ENCODE assay signal across 15 mouse cellular contexts in genomic region chr4:53591941-53592340, GRCm38 (mm10). TPM values are rescaled to one million over a fixed set of nuclear protein-coding genes. Genes with fewer than 3 reads are reported as not detected.
DNase-seq lines count a peak whose midpoint lies in the region; ATAC-seq and TF ChIP-seq lines count a peak whose summit lies in the region.
"Had no signal": no experiment of that assay in that cellular context is flagged by ENCODE, and none has a peak within 500 bp of the region (broad histone marks: within the 10 kb centered on the region; RNA-seq: fewer than 3 reads in every experiment).

No protein-coding gene starts in this region.

- H3K27me3 ChIP-seq in hindbrain, postnatal 0 days (ENCODE audit: insufficient read depth, low read length) = no peaks in the 10 kb centered on the region
- H3K27me3 ChIP-seq in hindbrain, embryonic 10.5 days (ENCODE audit: insufficient read depth, poor library complexity, severe bottlenecking) = no peaks in the 10 kb centered on the region
- H3K27me3 ChIP-seq in midbrain, embryonic 15.5 days (replicated peaks) = no peaks in the 10 kb centered on the region
- H3K27me3 ChIP-seq in midbrain, embryonic 10.5 days (ENCODE audit: low read depth, poor library complexity, severe bottlenecking) = no peaks in the 10 kb centered on the region
- H3K27me3 ChIP-seq in heart, embryonic 12.5 days (replicated peaks) = no peaks in the 10 kb centered on the region
- H3K27me3 ChIP-seq in stomach, embryonic 16.5 days (ENCODE audit: control insufficient read depth, insufficient read depth, low read length) = no peaks in the 10 kb centered on the region
- H3K27me3 ChIP-seq: liver, embryonic 15.5 days; megakaryocyte, embryonic 14.5 days; neural tube, embryonic 12.5 days; Patski had no signal

- H3K4me3 ChIP-seq in hindbrain, postnatal 0 days (ENCODE audit: low read length) = no peak overlapping the region
- H3K4me3 ChIP-seq in hindbrain, embryonic 10.5 days = no peak overlapping the region
- no peak overlapping the region for H3K4me3 ChIP-seq in midbrain, embryonic 15.5 days
- no peak overlapping the region for H3K4me3 ChIP-seq in midbrain, embryonic 10.5 days
- no peak overlapping the region for H3K4me3 ChIP-seq in heart, embryonic 12.5 days
- no peak overlapping the region for H3K4me3 ChIP-seq in stomach, embryonic 16.5 days (replicated peaks; ENCODE audit: low read length)
- H3K4me3 ChIP-seq: liver, embryonic 15.5 days; megakaryocyte, embryonic 14.5 days; neural tube, embryonic 12.5 days had no signal

- 54% methylated on average over 8 of the region's 8 CpGs for WGBS in hindbrain, postnatal 0 days
- 88% methylated on average over 8 of the region's 8 CpGs for WGBS in hindbrain, embryonic 10.5 days
- 64% methylated on average over 8 of the region's 8 CpGs for WGBS in midbrain, embryonic 15.5 days
- WGBS in midbrain, embryonic 10.5 days = 91% methylated on average over 8 of the region's 8 CpGs
- WGBS in heart, embryonic 12.5 days = 56% methylated on average over 8 of the region's 8 CpGs
- WGBS in stomach, embryonic 16.5 days = 76% methylated on average over 8 of the region's 8 CpGs

- peak; percentile 39; the same call in 1 of the 2 replicates for ATAC-seq in hindbrain, postnatal 0 days
- peak; percentile 42; the same call in 1 of the 2 replicates for ATAC-seq in midbrain, embryonic 15.5 days (replicated peaks)
- ATAC-seq in heart, embryonic 12.5 days (ENCODE audit: insufficient number of reproducible peaks, low FRiP score) = peak; percentile 63
- ATAC-seq in stomach, embryonic 16.5 days (ENCODE audit: insufficient read depth, low FRiP score) = no peak
- ATAC-seq: CD4-positive, CD25-positive, alpha-beta regulatory T cell, adult 4 months; intestine, embryonic 16.5 days; Patski had no signal

- 0 out of 2 replicates have a peak overlapping the region, but pooled peaks have one; percentile 2 for H3K27ac ChIP-seq in hindbrain, postnatal 0 days
- H3K27ac ChIP-seq in hindbrain, embryonic 10.5 days = no peak overlapping the region
- H3K27ac ChIP-seq in midbrain, embryonic 15.5 days = peak overlapping the region; percentile 15; the same call in 1 of the 2 replicates
- H3K27ac ChIP-seq in midbrain, embryonic 10.5 days (replicated peaks) = no peak overlapping the region
- peak overlapping the region; percentile 64; the same call in 1 of the 2 replicates for H3K27ac ChIP-seq in heart, embryonic 12.5 days (ENCODE audit: poor library complexity, severe bottlenecking)
- H3K27ac ChIP-seq in stomach, embryonic 16.5 days (ENCODE audit: low read length) = 0 out of 2 replicates have a peak overlapping the region, but pooled peaks have one; percentile 20
- H3K27ac ChIP-seq: liver, embryonic 15.5 days; neural tube, embryonic 12.5 days had no signal

- H3K4me1 ChIP-seq in hindbrain, postnatal 0 days (ENCODE audit: insufficient read depth, low read length) = no peaks in the 10 kb centered on the region
- 0 out of 2 replicates have a peak, but pooled peaks cover 3% of the 10 kb centered on the region for H3K4me1 ChIP-seq in hindbrain, embryonic 10.5 days (replicated peaks)
- 0 out of 2 replicates have a peak, but pooled peaks cover 6% of the 10 kb centered on the region for H3K4me1 ChIP-seq in midbrain, embryonic 15.5 days
- peaks cover 15% of the 10 kb centered on the region for H3K4me1 ChIP-seq in midbrain, embryonic 10.5 days
- peaks cover 11% of the 10 kb centered on the region for H3K4me1 ChIP-seq in heart, embryonic 12.5 days (replicated peaks)
- 0 out of 2 replicates have a peak, but pooled peaks cover 4% of the 10 kb centered on the region for H3K4me1 ChIP-seq in stomach, embryonic 16.5 days (ENCODE audit: control insufficient read depth, insufficient read depth, low read length)
- H3K4me1 ChIP-seq: liver, embryonic 15.5 days; neural tube, embryonic 12.5 days had no signal

- no peak overlapping the region for H3K9ac ChIP-seq in hindbrain, postnatal 0 days (replicated peaks; ENCODE audit: low read length)
- no peak overlapping the region for H3K9ac ChIP-seq in midbrain, embryonic 15.5 days
- no peak overlapping the region for H3K9ac ChIP-seq in heart, embryonic 12.5 days
- H3K9ac ChIP-seq in stomach, embryonic 16.5 days (ENCODE audit: low read length) = no peak overlapping the region
- H3K9ac ChIP-seq: liver, embryonic 15.5 days; neural tube, embryonic 12.5 days had no signal

- H3K9me3 ChIP-seq in hindbrain, postnatal 0 days (ENCODE audit: low read length) = no peaks in the 10 kb centered on the region
- H3K9me3 ChIP-seq in hindbrain, embryonic 10.5 days = no peaks in the 10 kb centered on the region
- H3K9me3 ChIP-seq in midbrain, embryonic 15.5 days = no peaks in the 10 kb centered on the region
- no peaks in the 10 kb centered on the region for H3K9me3 ChIP-seq in midbrain, embryonic 10.5 days (replicated peaks)
- no peaks in the 10 kb centered on the region for H3K9me3 ChIP-seq in heart, embryonic 12.5 days (replicated peaks)
- no peaks in the 10 kb centered on the region for H3K9me3 ChIP-seq in stomach, embryonic 16.5 days (replicated peaks; ENCODE audit: control insufficient read depth, low read length)
- H3K9me3 ChIP-seq: liver, embryonic 15.5 days; neural tube, embryonic 12.5 days had no signal

- no peak for TF ChIP-seq CTCF in hindbrain, postnatal 0 days (IDR thresholded peaks at IDR 0.05; ENCODE audit: low read depth)

- no peak for DNase-seq in hindbrain, postnatal 0 days (ENCODE audit: low spot score)
- DNase-seq in hindbrain, embryonic 10.5 days (ENCODE audit: low spot score) = no peak
- DNase-seq in midbrain, embryonic 10.5 days (ENCODE audit: low spot score) = no peak
- no peak for DNase-seq in adrenal gland, adult 8-10 months
- DNase-seq: cerebellum, adult 11-12 months; right cerebral cortex, postnatal 4 days had no signal

- no peaks in the 10 kb centered on the region for H3K36me3 ChIP-seq in hindbrain, postnatal 0 days (ENCODE audit: insufficient read depth, low read length)
- no peaks in the 10 kb centered on the region for H3K36me3 ChIP-seq in hindbrain, embryonic 10.5 days
- no peaks in the 10 kb centered on the region for H3K36me3 ChIP-seq in midbrain, embryonic 15.5 days (replicated peaks)
- no peaks in the 10 kb centered on the region for H3K36me3 ChIP-seq in midbrain, embryonic 10.5 days
- H3K36me3 ChIP-seq in heart, embryonic 12.5 days = no peaks in the 10 kb centered on the region
- H3K36me3 ChIP-seq in stomach, embryonic 16.5 days (ENCODE audit: control insufficient read depth, insufficient read depth, low read length) = no peaks in the 10 kb centered on the region
- H3K36me3 ChIP-seq: liver, embryonic 15.5 days; neural tube, embryonic 12.5 days had no signal

- H3K4me2 ChIP-seq in hindbrain, postnatal 0 days (ENCODE audit: low read depth, low read length) = no peak overlapping the region
- no peak overlapping the region for H3K4me2 ChIP-seq in midbrain, embryonic 15.5 days
- no peak overlapping the region for H3K4me2 ChIP-seq in heart, embryonic 12.5 days
- H3K4me2 ChIP-seq in stomach, embryonic 16.5 days (ENCODE audit: low read depth, low read length) = no peak overlapping the region
- H3K4me2 ChIP-seq: liver, embryonic 15.5 days; neural tube, embryonic 12.5 days had no signal

RNA-seq across cellular contexts. Expression of gene Fsd1l, which starts 39.3 kb away (rescaled TPM):
- 21.4 and 23.0 TPM in 2 replicates for total RNA-seq in hindbrain, postnatal 0 days (2014; rRNA removed)
- 22.1 and 22.6 TPM in 2 replicates for polyA plus RNA-seq in hindbrain, postnatal 0 days (2015; fragmentation: Nextera tagmentation; extraction: Ambion mirVana)
- 23.2 and 26.0 TPM in 2 replicates for polyA plus RNA-seq in hindbrain, embryonic 10.5 days (2016; fragmentation: Nextera tagmentation; extraction: Ambion mirVana)
- 35.4 and 42.7 TPM in 2 replicates for polyA plus RNA-seq in midbrain, embryonic 15.5 days (2015; fragmentation: Nextera tagmentation; extraction: Ambion mirVana)
- polyA plus RNA-seq in midbrain, embryonic 10.5 days (2016; fragmentation: Nextera tagmentation; extraction: Ambion mirVana) = 28.1 and 29.2 TPM in 2 replicates
- 10.6 and 11.1 TPM in 2 replicates for polyA plus RNA-seq in heart, embryonic 12.5 days (2016; fragmentation: Nextera tagmentation; extraction: Ambion mirVana)
- 7.1 and 9.8 TPM in 2 replicates for polyA plus RNA-seq in stomach, embryonic 16.5 days (2015; fragmentation: Nextera tagmentation; extraction: Ambion mirVana)
- total RNA-seq in adrenal gland, adult 8-10 months (2022) = 10 to 100 TPM in 1 of 4 experiments, 1 to 10 TPM in 3; 7.2 to 11.7 (median 8.5) TPM

Comparison
In these comparisons a context has a peak if more than half of its experiments do, and no peak if none do; other contexts are left out.
1. H3K27ac ChIP-seq: peak in hindbrain, postnatal 0 days (single experiment), midbrain, embryonic 15.5 days (single experiment), heart, embryonic 12.5 days (single experiment) and stomach, embryonic 16.5 days (single experiment); none in hindbrain, embryonic 10.5 days (single experiment) and midbrain, embryonic 10.5 days (single experiment).